7 mouse cellular contexts compared by ENCODE assay signal in the genomic region with DNA sequence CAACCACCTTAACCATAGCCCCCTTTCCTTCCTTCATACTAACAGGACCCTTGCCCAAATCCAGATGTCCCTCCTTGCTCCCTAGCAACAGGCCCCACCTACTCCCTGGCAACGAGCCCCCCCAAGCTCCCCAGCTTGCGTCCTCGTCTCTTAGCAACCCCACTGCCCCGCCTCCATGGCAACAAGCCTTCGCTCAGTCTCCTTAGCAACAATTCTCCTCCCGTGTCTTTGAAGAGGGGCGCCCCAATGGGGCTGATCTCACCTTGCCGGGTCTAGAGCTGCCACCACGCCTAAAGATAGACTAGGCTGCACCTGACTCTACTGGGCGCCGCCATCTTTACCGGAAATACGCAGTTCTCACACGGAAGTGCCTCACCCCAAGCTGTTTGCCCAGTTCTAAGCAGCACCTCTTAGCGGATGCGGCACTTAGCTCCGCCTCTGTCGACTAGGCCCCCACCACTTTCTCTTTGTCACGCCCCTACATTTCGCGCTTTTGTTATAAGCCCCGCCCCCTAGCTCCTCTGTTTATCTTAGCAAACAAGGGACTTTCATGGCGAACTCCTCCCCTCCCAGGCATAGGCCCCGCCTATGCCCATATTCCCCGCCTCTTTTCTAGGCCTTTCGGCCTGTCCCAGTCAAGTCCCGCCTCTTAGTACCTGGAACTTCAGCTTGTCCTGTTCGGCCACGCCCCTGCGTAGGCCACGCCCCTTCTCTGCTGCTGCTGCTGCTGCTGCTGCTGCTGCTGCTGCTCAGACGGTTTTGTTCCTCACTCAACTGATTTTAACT. TPM values are rescaled to one million over a fixed set of nuclear protein-coding genes. Genes with fewer than 3 reads are reported as not detected.
DNase-seq lines count a peak whose midpoint lies in the region; ATAC-seq and TF ChIP-seq lines count a peak whose summit lies in the region.

A gene (minus strand): TSS at position 437 of the 786 bp plus-strand sequence.

- DNase-seq in adrenal gland, postnatal 10 days: peak; percentile 94
- DNase-seq in embryonic facial prominence, embryonic 10.5 days (ENCODE audit: low spot score): peak; percentile 96
- peak; percentile 96 for DNase-seq in gonadal fat pad, adult 2 months (ENCODE audit: low read depth)
- DNase-seq in left cerebral cortex, postnatal 4 days: peak; percentile 90

- no peaks in the 10 kb centered on the region for H3K9me3 ChIP-seq in embryonic facial prominence, embryonic 10.5 days
- no peaks in the 10 kb centered on the region for H3K9me3 ChIP-seq in intestine, postnatal 0 days (ENCODE audit: control insufficient read depth)
- H3K9me3 ChIP-seq in midbrain, embryonic 12.5 days: no peaks in the 10 kb centered on the region

- H3K27me3 ChIP-seq in embryonic facial prominence, embryonic 10.5 days (replicated peaks; ENCODE audit: low read depth, poor library complexity, severe bottlenecking): no peaks in the 10 kb centered on the region
- H3K27me3 ChIP-seq in intestine, postnatal 0 days (replicated peaks; ENCODE audit: control insufficient read depth, insufficient read depth, low read length): no peaks in the 10 kb centered on the region
- H3K27me3 ChIP-seq in midbrain, embryonic 12.5 days: no peaks in the 10 kb centered on the region
- H3K27me3 ChIP-seq in small intestine, adult 2 months (ENCODE audit: control insufficient read depth, insufficient read depth, low read length): no peaks in the 10 kb centered on the region

- peaks cover 8% of the 10 kb centered on the region for H3K4me1 ChIP-seq in embryonic facial prominence, embryonic 10.5 days
- no peaks in the 10 kb centered on the region; the same call in 1 of the 2 replicates for H3K4me1 ChIP-seq in intestine, postnatal 0 days (replicated peaks; ENCODE audit: control insufficient read depth, insufficient read depth, low read length)
- peaks cover 7% of the 10 kb centered on the region for H3K4me1 ChIP-seq in midbrain, embryonic 12.5 days
- peaks cover 5% of the 10 kb centered on the region for H3K4me1 ChIP-seq in small intestine, adult 2 months (ENCODE audit: control insufficient read depth, insufficient read depth, insufficient read length, low read length)

- peak; percentile 97 for ATAC-seq in intestine, postnatal 0 days
- peak; percentile 98 for ATAC-seq in midbrain, embryonic 12.5 days (ENCODE audit: low FRiP score, low read depth)

- H3K36me3 ChIP-seq in embryonic facial prominence, embryonic 10.5 days (replicated peaks): peaks cover 29% of the 10 kb centered on the region
- H3K36me3 ChIP-seq in intestine, postnatal 0 days (ENCODE audit: control insufficient read depth, insufficient read depth): peaks cover 10% of the 10 kb centered on the region; the same call in 1 of the 2 replicates
- peaks cover 28% of the 10 kb centered on the region; the same call in 1 of the 2 replicates for H3K36me3 ChIP-seq in midbrain, embryonic 12.5 days
- peaks cover 3% of the 10 kb centered on the region; the same call in 1 of the 2 replicates for H3K36me3 ChIP-seq in small intestine, adult 2 months (ENCODE audit: control insufficient read depth, insufficient read depth, low read length)

- TF ChIP-seq CTCF in intestine, postnatal 0 days (IDR thresholded peaks at IDR 0.05; ENCODE audit: low read depth): peak; percentile 27; the same call in 1 of the 2 replicates
- no peak; the same call in 1 of the 2 replicates for TF ChIP-seq CTCF in small intestine, adult 2 months (IDR thresholded peaks at IDR 0.05; ENCODE audit: extremely low read depth, insufficient read length, insufficient replicate concordance, low read depth, low read length)

- intact Hi-C loops in left cerebral cortex, postnatal 4 days (cut with DNase I): no loop called here

- H3K4me3 ChIP-seq in embryonic facial prominence, embryonic 10.5 days: peak within 1 kb of the TSS; percentile 83
- peak within 1 kb of the TSS; percentile 85 for H3K4me3 ChIP-seq in intestine, postnatal 0 days (ENCODE audit: low read depth, low read length)
- peak within 1 kb of the TSS; percentile 73 for H3K4me3 ChIP-seq in midbrain, embryonic 12.5 days
- peak within 1 kb of the TSS; percentile 83 for H3K4me3 ChIP-seq in small intestine, adult 2 months (ENCODE audit: low read depth, low read length)

- H3K9ac ChIP-seq in intestine, postnatal 0 days (ENCODE audit: low read depth, low read length): peak within 1 kb of the TSS; percentile 57
- peak within 1 kb of the TSS; percentile 58 for H3K9ac ChIP-seq in midbrain, embryonic 12.5 days (replicated peaks)

- TF ChIP-seq POLR2A in small intestine, adult 2 months (IDR thresholded peaks at IDR 0.05; ENCODE audit: low read depth, low read length): peak; percentile 48; the same call in 1 of the 2 replicates

- under 1% methylated on average over 32 of the region's 32 CpGs for WGBS in embryonic facial prominence, embryonic 10.5 days
- WGBS in intestine, postnatal 0 days: under 1% methylated on average over 32 of the region's 32 CpGs
- WGBS in midbrain, embryonic 12.5 days: under 1% methylated on average over 32 of the region's 32 CpGs
- WGBS in small intestine, adult 2 months: under 1% methylated on average over 32 of the region's 32 CpGs

- peak within 1 kb of the TSS; percentile 89 for H3K4me2 ChIP-seq in intestine, postnatal 0 days (replicated peaks; ENCODE audit: low read depth)
- H3K4me2 ChIP-seq in midbrain, embryonic 12.5 days (replicated peaks): peak within 1 kb of the TSS; percentile 85

- H3K27ac ChIP-seq in embryonic facial prominence, embryonic 10.5 days (replicated peaks): peak within 1 kb of the TSS; percentile 83
- H3K27ac ChIP-seq in intestine, postnatal 0 days (ENCODE audit: low read depth, low read length): peak within 1 kb of the TSS; percentile 58
- H3K27ac ChIP-seq in midbrain, embryonic 12.5 days (replicated peaks): peak within 1 kb of the TSS; percentile 73
- peak within 1 kb of the TSS; percentile 26; the same call in 1 of the 2 replicates for H3K27ac ChIP-seq in small intestine, adult 2 months (ENCODE audit: insufficient read depth, low read depth, low read length)

RNA-seq across cellular contexts. Expression of the gene that starts here (rescaled TPM):
- 10 to 100 TPM; 36.1 to 36.7 TPM for total RNA-seq in adrenal gland, postnatal 10 days (2021)
- 131 and 136 TPM in 2 replicates for polyA plus RNA-seq in embryonic facial prominence, embryonic 10.5 days (2016; fragmentation: Nextera tagmentation; extraction: Ambion mirVana)
- 28.9 and 31.8 TPM in 2 replicates for polyA plus RNA-seq in gonadal fat pad, adult 2 months (2012; rRNA removed)
- 43.3 and 45.6 TPM in 2 replicates for polyA plus RNA-seq in intestine, postnatal 0 days (2015; fragmentation: Nextera tagmentation; extraction: Ambion mirVana)
- 100 to 1,000 TPM in 1 of 2 experiments, 10 to 100 TPM in 1; 99.7 to 111 TPM for total RNA-seq in left cerebral cortex, postnatal 4 days (2021)
- polyA plus RNA-seq in midbrain, embryonic 12.5 days (2016; fragmentation: Nextera tagmentation; extraction: Ambion mirVana): 111 and 113 TPM in 2 replicates
- polyA plus RNA-seq in small intestine, adult 2 months (2012; rRNA removed): 23.4 and 29.0 TPM in 2 replicates

Comparison
In these comparisons a context has a peak if more than half of its experiments do, and no peak if none do; other contexts are left out.
1. Peak in every context shown above with its lines: DNase-seq, ATAC-seq, H3K4me3 ChIP-seq and H3K27ac ChIP-seq.
2. H3K27ac ChIP-seq: peak in every context shown above with its lines; median percentile 83 in embryonic facial prominence, embryonic 10.5 days; 73 in midbrain, embryonic 12.5 days; 58 in intestine, postnatal 0 days; 26 in small intestine, adult 2 months.